Mouse (Mus musculus) intestine, postnatal 0 days (tissue): ENCODE measurements at regions not wholly inside any gene's neighbourhood (a gene's known extent, or its start where the extent isn't known, plus 50 kb on each side); places are given as distances from the start of the nearest gene placed in this dataset.

ENCODE experiments used
- ATAC-seq: fragments of 200-750 bp; cut with Nextera tagmentation; 2 replicates; pipeline ENCODE4 v1.8.0; 2017; ENCODE audit warnings: mild to moderate bottlenecking, moderate TSS enrichment, moderate library complexity
- H3K27ac ChIP-seq: fragments of 300-500 bp; sonication (generic); 2 replicates; pipeline ENCODE4 v1.5.1; 2014; ENCODE audit warnings: mild to moderate bottlenecking, low read depth, low read length, moderate library complexity
- H3K27me3 ChIP-seq: fragments of 300-500 bp; sonication (generic); replicated peaks from 2 replicates; pipeline ENCODE4 v1.6.1; 2014; ENCODE audit warnings: low read length, mixed read lengths; ENCODE audit not compliant: control insufficient read depth, insufficient read depth
- H3K36me3 ChIP-seq: fragments of 300-500 bp; sonication (generic); 2 replicates; pipeline ENCODE4 v1.6.1; 2014; ENCODE audit warnings: mild to moderate bottlenecking, moderate library complexity; ENCODE audit not compliant: control insufficient read depth, insufficient read depth
- H3K4me1 ChIP-seq: fragments of 300-500 bp; sonication (generic); replicated peaks from 2 replicates; pipeline ENCODE4 v1.6.1; 2014; ENCODE audit warnings: antibody characterized with exemption, low read length, mixed read lengths; ENCODE audit not compliant: control insufficient read depth, insufficient read depth
- H3K4me2 ChIP-seq: fragments of 300-500 bp; sonication (generic); replicated peaks from 2 replicates; pipeline ENCODE4 v1.6.1; 2014; ENCODE audit warnings: low read depth, mild to moderate bottlenecking, moderate library complexity
- H3K4me3 ChIP-seq: fragments of 300-500 bp; sonication (generic); 2 replicates; pipeline ENCODE4 v1.5.1; 2014; ENCODE audit warnings: low read depth, low read length
- H3K9ac ChIP-seq: fragments of 300-500 bp; sonication (generic); 2 replicates; pipeline ENCODE4 v1.6.1; 2014; ENCODE audit warnings: mild to moderate bottlenecking, low read depth, low read length
- H3K9me3 ChIP-seq: fragments of 300-500 bp; sonication (generic); 2 replicates; pipeline ENCODE4 v1.6.1; 2016; ENCODE audit warnings: mixed run types; ENCODE audit not compliant: control insufficient read depth
- CTCF ChIP-seq: sonication (generic); IDR thresholded peaks from 2 replicates; pipeline ENCODE4 v1.5.1; 2016; ENCODE audit warnings: low read depth, mild to moderate bottlenecking, control low read depth, antibody characterized with exemption, moderate library complexity
- WGBS: fragments of 180-500 bp; shearing (Covaris S2); extraction: QIAGEN DNeasy Blood & Tissue Kit; methylation state at CpG from one replicate; pipeline ENCODE4 v1.1.7; 2014; 5-methylcytosine and 5-hydroxymethylcytosine counted together

- Histone ChIP-seq H3K27ac (no peak overlapping the region), H3K36me3 (no peaks in the 10 kb centered on the region), H3K9ac (no peak overlapping the region), H3K27me3 (no peaks in the 10 kb centered on the region), H3K4me2 (no peak overlapping the region), H3K4me3 (no peak overlapping the region), H3K4me1 (no peaks in the 10 kb centered on the region), H3K9me3 (no peaks in the 10 kb centered on the region)
- TF ChIP-seq CTCF = no peak
- ATAC-seq = no peak
- 60% methylated on average over 2 of the region's 2 CpGs for WGBS
Measured at GRCm38 (mm10) chr17:51646416-51646815, 186.7 kb downstream of the Satb1 start.

- no peak overlapping the region for H3K9ac ChIP-seq
- ATAC-seq = no peak
- no peak for TF ChIP-seq CTCF
- H3K36me3 ChIP-seq = no peaks in the 10 kb centered on the region
- H3K27ac ChIP-seq = no peak overlapping the region
- H3K4me1 ChIP-seq = no peaks in the 10 kb centered on the region
- H3K4me3 ChIP-seq = no peak overlapping the region
- H3K4me2 ChIP-seq = no peak overlapping the region
- 67% methylated on average over 1 of the region's 1 CpGs for WGBS
- H3K9me3 ChIP-seq = no peaks in the 10 kb centered on the region
- H3K27me3 ChIP-seq = no peaks in the 10 kb centered on the region
Measured at GRCm38 (mm10) chr17:51645866-51646265, 187.2 kb downstream of the Satb1 start.

GRCm38 (mm10) chr17:51642682-51643081, 190.4 kb downstream of the Satb1 start:
- H3K4me3 ChIP-seq = no peak overlapping the region
- no peak for ATAC-seq
- no peaks in the 10 kb centered on the region for H3K27me3 ChIP-seq
- no peaks in the 10 kb centered on the region for H3K9me3 ChIP-seq
- H3K36me3 ChIP-seq = no peaks in the 10 kb centered on the region
- no peak for TF ChIP-seq CTCF
- no peak overlapping the region for H3K27ac ChIP-seq
- WGBS = 57% methylated on average over 2 of the region's 2 CpGs
- H3K4me2 ChIP-seq = no peak overlapping the region
- no peak overlapping the region for H3K9ac ChIP-seq
- H3K4me1 ChIP-seq = no peaks in the 10 kb centered on the region

GRCm38 (mm10) chr17:51635913-51636312, 197.2 kb downstream of the Satb1 start:
- H3K9me3 ChIP-seq = no peaks in the 10 kb centered on the region
- no peak for TF ChIP-seq CTCF
- no peak overlapping the region for H3K27ac ChIP-seq
- no peak for ATAC-seq
- no peaks in the 10 kb centered on the region for H3K36me3 ChIP-seq
- no peak overlapping the region for H3K9ac ChIP-seq
- H3K27me3 ChIP-seq = no peaks in the 10 kb centered on the region
- H3K4me1 ChIP-seq = no peaks in the 10 kb centered on the region
- H3K4me3 ChIP-seq = no peak overlapping the region
- no peak overlapping the region for H3K4me2 ChIP-seq
- 95% methylated on average over 4 of the region's 4 CpGs for WGBS

- WGBS = 14% methylated on average over 2 of the region's 2 CpGs
- Histone ChIP-seq H3K9ac (no peak overlapping the region), H3K4me3 (no peak overlapping the region), H3K36me3 (no peaks in the 10 kb centered on the region), H3K27me3 (no peaks in the 10 kb centered on the region), H3K27ac (no peak overlapping the region), H3K4me1 (no peaks in the 10 kb centered on the region), H3K9me3 (no peaks in the 10 kb centered on the region), H3K4me2 (no peak overlapping the region)
- ATAC-seq = no peak
- no peak for TF ChIP-seq CTCF
Measured at GRCm38 (mm10) chr17:51631574-51631973, 201.5 kb downstream of the Satb1 start.

- 68% methylated on average over 3 of the region's 3 CpGs for WGBS
- no peak for TF ChIP-seq CTCF
- Histone ChIP-seq H3K9me3 (no peaks in the 10 kb centered on the region), H3K4me1 (no peaks in the 10 kb centered on the region), H3K27me3 (no peaks in the 10 kb centered on the region), H3K27ac (no peak overlapping the region), H3K36me3 (no peaks in the 10 kb centered on the region), H3K4me3 (no peak overlapping the region), H3K9ac (no peak overlapping the region), H3K4me2 (no peak overlapping the region)
- ATAC-seq = no peak
Measured at GRCm38 (mm10) chr17:51620528-51620927, 212.6 kb downstream of the Satb1 start.

- Histone ChIP-seq H3K36me3 (no peaks in the 10 kb centered on the region), H3K27ac (no peak overlapping the region), H3K9ac (no peak overlapping the region), H3K4me2 (no peak overlapping the region), H3K27me3 (no peaks in the 10 kb centered on the region), H3K4me1 (no peaks in the 10 kb centered on the region), H3K9me3 (no peaks in the 10 kb centered on the region), H3K4me3 (no peak overlapping the region)
- WGBS = 80% methylated on average over 1 of the region's 1 CpGs
- no peak for ATAC-seq
- no peak for TF ChIP-seq CTCF
Measured at GRCm38 (mm10) chr17:51585263-51585662, 247.8 kb downstream of the Satb1 start.
